Mouse (Mus musculus): ENCODE measurements around the gene Nuak2. TPM values are rescaled to one million over a fixed set of nuclear protein-coding genes. Genes with fewer than 3 reads are reported as not detected.

Nuak2 gene
- polyA plus RNA-seq, 1 experiment, result 99.9 TPM

- WGBS, result 77% methylated on average over 17 of the region's 17 CpGs
- Histone ChIP-seq H3K36me3 (ENCODE audit: control insufficient read depth, insufficient read depth, low read length) (peaks cover 79% of the 10 kb centered on the region), H3K27ac (ENCODE audit: insufficient read depth, low read depth, low read length) (peak overlapping the region; percentile 85), H3K27me3 (ENCODE audit: control insufficient read depth, insufficient read depth, low read length) (no peaks in the 10 kb centered on the region), H3K4me3 (ENCODE audit: low read depth, low read length) (no peak overlapping the region), H3K4me1 (ENCODE audit: control insufficient read depth, insufficient read depth, insufficient read length, low read length) (peaks cover 49% of the 10 kb centered on the region)
- no peak for TF ChIP-seq POLR2A (IDR thresholded peaks at IDR 0.05; ENCODE audit: low read depth, low read length)
- no peak for TF ChIP-seq CTCF (IDR thresholded peaks at IDR 0.05; ENCODE audit: extremely low read depth, insufficient read length, insufficient replicate concordance, low read depth, low read length)
Measured at GRCm38 (mm10) chr1:132327477-132327876, 11.6 kb downstream of the Nuak2 start.

- Histone ChIP-seq H3K4me1 (ENCODE audit: control insufficient read depth, insufficient read depth, insufficient read length, low read length) (peaks cover 47% of the 10 kb centered on the region), H3K27ac (ENCODE audit: insufficient read depth, low read depth, low read length) (peak overlapping the region; percentile 85), H3K36me3 (ENCODE audit: control insufficient read depth, insufficient read depth, low read length) (peaks cover 82% of the 10 kb centered on the region), H3K27me3 (ENCODE audit: control insufficient read depth, insufficient read depth, low read length) (no peaks in the 10 kb centered on the region), H3K4me3 (ENCODE audit: low read depth, low read length) (no peak overlapping the region)
- TF ChIP-seq CTCF (IDR thresholded peaks at IDR 0.05; ENCODE audit: extremely low read depth, insufficient read length, insufficient replicate concordance, low read depth, low read length) (no peak), POLR2A (IDR thresholded peaks at IDR 0.05; ENCODE audit: low read depth, low read length) (no peak)
- WGBS, result 18% methylated on average over 3 of the region's 3 CpGs
Measured at GRCm38 (mm10) chr1:132328565-132328964, 12.6 kb downstream of the Nuak2 start.

GRCm38 (mm10) chr1:132329656-132330055 lies 13.7 kb downstream of the Nuak2 start:
- Histone ChIP-seq H3K4me3 (ENCODE audit: low read depth, low read length) (no peak overlapping the region), H3K27ac (ENCODE audit: insufficient read depth, low read depth, low read length) (peak overlapping the region; percentile 64), H3K27me3 (ENCODE audit: control insufficient read depth, insufficient read depth, low read length) (no peaks in the 10 kb centered on the region), H3K4me1 (ENCODE audit: control insufficient read depth, insufficient read depth, insufficient read length, low read length) (peaks cover 51% of the 10 kb centered on the region), H3K36me3 (ENCODE audit: control insufficient read depth, insufficient read depth, low read length) (peaks cover 80% of the 10 kb centered on the region)
- WGBS, result 70% methylated on average over 7 of the region's 7 CpGs
- TF ChIP-seq CTCF (IDR thresholded peaks at IDR 0.05; ENCODE audit: extremely low read depth, insufficient read length, insufficient replicate concordance, low read depth, low read length) (no peak), POLR2A (IDR thresholded peaks at IDR 0.05; ENCODE audit: low read depth, low read length) (no peak)

DNA sequence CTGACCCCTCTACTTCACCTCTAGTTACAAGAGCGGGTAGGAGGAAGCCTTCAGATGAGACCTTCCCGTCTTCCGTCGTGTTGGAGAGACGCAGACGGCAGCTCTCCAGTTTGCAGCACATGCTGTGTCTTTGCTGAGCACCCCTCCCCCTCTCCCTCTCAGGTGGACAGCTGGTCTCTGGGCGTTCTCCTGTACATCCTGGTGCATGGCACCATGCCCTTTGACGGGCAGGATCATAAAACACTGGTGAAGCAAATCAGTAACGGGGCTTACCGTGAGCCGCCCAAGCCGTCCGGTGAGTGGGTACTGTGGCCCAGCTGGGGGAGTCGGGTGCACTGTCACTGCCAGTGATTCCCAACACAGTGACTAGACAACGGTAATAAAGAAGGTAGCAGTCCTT lies 14.5 kb downstream of the Nuak2 start:
- H3K27ac ChIP-seq (ENCODE audit: insufficient read depth, low read depth, low read length), result peak overlapping the region; percentile 64
- peak overlapping the region; percentile 2; the same call in 1 of the 2 replicates for H3K4me3 ChIP-seq (ENCODE audit: low read depth, low read length)
- H3K27me3 ChIP-seq (ENCODE audit: control insufficient read depth, insufficient read depth, low read length), result no peaks in the 10 kb centered on the region
- 51% methylated on average over 15 of the region's 15 CpGs for WGBS
- peaks cover 74% of the 10 kb centered on the region for H3K36me3 ChIP-seq (ENCODE audit: control insufficient read depth, insufficient read depth, low read length)
- peaks cover 56% of the 10 kb centered on the region for H3K4me1 ChIP-seq (ENCODE audit: control insufficient read depth, insufficient read depth, insufficient read length, low read length)
- no peak for TF ChIP-seq CTCF (IDR thresholded peaks at IDR 0.05; ENCODE audit: extremely low read depth, insufficient read length, insufficient replicate concordance, low read depth, low read length)
- TF ChIP-seq POLR2A (IDR thresholded peaks at IDR 0.05; ENCODE audit: low read depth, low read length), result no peak

DNA sequence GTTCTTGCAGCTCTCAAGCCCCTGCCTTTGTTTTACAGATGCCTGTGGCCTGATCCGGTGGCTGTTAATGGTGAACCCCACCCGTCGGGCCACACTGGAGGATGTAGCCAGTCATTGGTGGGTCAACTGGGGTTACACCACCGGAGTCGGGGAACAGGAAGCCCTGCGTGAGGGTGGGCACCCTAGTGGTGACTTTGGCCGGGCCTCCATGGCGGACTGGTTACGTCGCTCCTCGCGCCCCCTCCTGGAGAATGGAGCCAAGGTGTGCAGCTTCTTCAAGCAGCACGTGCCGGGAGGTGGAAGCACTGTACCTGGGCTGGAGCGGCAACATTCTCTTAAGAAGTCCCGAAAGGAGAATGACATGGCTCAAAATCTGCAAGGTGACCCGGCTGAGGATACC lies 15.4 kb downstream of the Nuak2 start:
- Histone ChIP-seq H3K4me1 (ENCODE audit: control insufficient read depth, insufficient read depth, insufficient read length, low read length) (peaks cover 58% of the 10 kb centered on the region), H3K4me3 (ENCODE audit: low read depth, low read length) (no peak overlapping the region), H3K36me3 (ENCODE audit: control insufficient read depth, insufficient read depth, low read length) (peaks cover 65% of the 10 kb centered on the region), H3K27ac (ENCODE audit: insufficient read depth, low read depth, low read length) (no peak overlapping the region; the same call in 1 of the 2 replicates), H3K27me3 (ENCODE audit: control insufficient read depth, insufficient read depth, low read length) (no peaks in the 10 kb centered on the region)
- WGBS, result 90% methylated on average over 17 of the region's 17 CpGs
- TF ChIP-seq CTCF (IDR thresholded peaks at IDR 0.05; ENCODE audit: extremely low read depth, insufficient read length, insufficient replicate concordance, low read depth, low read length) (no peak), POLR2A (IDR thresholded peaks at IDR 0.05; ENCODE audit: low read depth, low read length) (no peak)

GRCm38 (mm10) chr1:132333201-132333600 lies 17.3 kb downstream of the Nuak2 start:
- 12% methylated on average over 2 of the region's 2 CpGs for WGBS
- peaks cover 46% of the 10 kb centered on the region for H3K36me3 ChIP-seq (ENCODE audit: control insufficient read depth, insufficient read depth, low read length)
- peaks cover 40% of the 10 kb centered on the region for H3K4me1 ChIP-seq (ENCODE audit: control insufficient read depth, insufficient read depth, insufficient read length, low read length)
- H3K27ac ChIP-seq (ENCODE audit: insufficient read depth, low read depth, low read length), result no peak overlapping the region
- H3K4me3 ChIP-seq (ENCODE audit: low read depth, low read length), result no peak overlapping the region
- no peak for TF ChIP-seq POLR2A (IDR thresholded peaks at IDR 0.05; ENCODE audit: low read depth, low read length)
- no peak for TF ChIP-seq CTCF (IDR thresholded peaks at IDR 0.05; ENCODE audit: extremely low read depth, insufficient read length, insufficient replicate concordance, low read depth, low read length)
- no peaks in the 10 kb centered on the region for H3K27me3 ChIP-seq (ENCODE audit: control insufficient read depth, insufficient read depth, low read length)

GRCm38 (mm10) chr1:132333675-132334141 lies 17.8 kb downstream of the Nuak2 start:
- 0% methylated on average over 4 of the region's 4 CpGs for WGBS
- Histone ChIP-seq H3K4me1 (ENCODE audit: control insufficient read depth, insufficient read depth, insufficient read length, low read length) (peaks cover 45% of the 10 kb centered on the region), H3K27ac (ENCODE audit: insufficient read depth, low read depth, low read length) (peak overlapping the region; percentile 58), H3K36me3 (ENCODE audit: control insufficient read depth, insufficient read depth, low read length) (peaks cover 45% of the 10 kb centered on the region), H3K27me3 (ENCODE audit: control insufficient read depth, insufficient read depth, low read length) (no peaks in the 10 kb centered on the region), H3K4me3 (ENCODE audit: low read depth, low read length) (no peak overlapping the region)
- TF ChIP-seq POLR2A (IDR thresholded peaks at IDR 0.05; ENCODE audit: low read depth, low read length) (no peak), CTCF (IDR thresholded peaks at IDR 0.05; ENCODE audit: extremely low read depth, insufficient read length, insufficient replicate concordance, low read depth, low read length) (no peak)
